Mouse (Mus musculus) heart, embryonic 12.5 days (tissue): ENCODE data around the gene Gm12169. TPM values are rescaled to one million over a fixed set of nuclear protein-coding genes. Genes with fewer than 3 reads are reported as not detected.
"Not testable (repeated sequence)": the region's sequence is repeated elsewhere in the genome, so short reads cannot be mapped to it uniquely, and the experiment has no call there.

Experiments
- ATAC-seq: fragments of 200-750 bp; cut with Nextera tagmentation; 2 replicates; pipeline ENCODE4 v1.8.0; 2017; ENCODE audit warnings: moderate TSS enrichment, moderate library complexity; ENCODE audit not compliant: insufficient number of reproducible peaks, low FRiP score
- H3K27ac ChIP-seq: fragments of 300-500 bp; sonication (generic); 2 replicates; pipeline ENCODE4 v1.5.1; 2016; ENCODE audit warnings: mild to moderate bottlenecking, moderate library complexity; ENCODE audit not compliant: poor library complexity, severe bottlenecking
- H3K27me3 ChIP-seq: fragments of 300-500 bp; sonication (generic); replicated peaks from 2 replicates; pipeline ENCODE4 v1.6.1; 2016; ENCODE audit warnings: mild to moderate bottlenecking, moderate library complexity
- H3K36me3 ChIP-seq: fragments of 300-500 bp; sonication (generic); 2 replicates; pipeline ENCODE4 v1.6.1; 2016; ENCODE audit warnings: mild to moderate bottlenecking, moderate library complexity
- H3K4me1 ChIP-seq: fragments of 300-500 bp; sonication (generic); replicated peaks from 2 replicates; pipeline ENCODE4 v1.6.1; 2016; ENCODE audit warnings: mild to moderate bottlenecking
- H3K4me2 ChIP-seq: fragments of 300-500 bp; sonication (generic); 2 replicates; pipeline ENCODE4 v1.6.1; 2016; ENCODE audit warnings: mild to moderate bottlenecking, moderate library complexity
- H3K4me3 ChIP-seq: fragments of 300-500 bp; sonication (generic); 2 replicates; pipeline ENCODE4 v1.5.1; 2016; ENCODE audit warnings: mild to moderate bottlenecking
- H3K9ac ChIP-seq: fragments of 300-500 bp; sonication (generic); 2 replicates; pipeline ENCODE4 v1.6.1; 2016; ENCODE audit warnings: mild to moderate bottlenecking, moderate library complexity
- H3K9me3 ChIP-seq: fragments of 300-500 bp; sonication (generic); replicated peaks from 2 replicates; pipeline ENCODE4 v1.6.1; 2016; ENCODE audit warnings: mild to moderate bottlenecking, moderate library complexity
- WGBS: fragments of 180-500 bp; shearing (Covaris S2); methylation state at CpG from one replicate; pipeline ENCODE4 v1.1.7; 2016; 5-methylcytosine and 5-hydroxymethylcytosine counted together
- polyA plus RNA-seq: library from polyadenylated mRNA; unstranded; fragments of >200 nt; fragmentation: Nextera tagmentation; extraction: Ambion mirVana; gene quantifications from 2 replicates; pipeline ENCODE4 v1.2.1, GENCODE M21; 2016

Gm12169 gene
- not detected in 2 replicates for polyA plus RNA-seq

GRCm38 (mm10) chr11:46523912-46524311 lies at the start of gene Gm12169:
Gene Gm12169 (plus strand): TSS chr11:46524212.
- Histone ChIP-seq H3K27me3 (no peaks in the 10 kb centered on the region), H3K9ac (no peak within 1 kb of the TSS), H3K27ac (no peak within 1 kb of the TSS), H3K4me3 (no peak within 1 kb of the TSS), H3K4me1 (no peaks in the 10 kb centered on the region), H3K36me3 (no peaks in the 10 kb centered on the region), H3K4me2 (no peak within 1 kb of the TSS), H3K9me3 (no peaks in the 10 kb centered on the region)
- no peak for ATAC-seq
- WGBS: 76% methylated on average over 2 of the region's 2 CpGs

- Histone ChIP-seq H3K9ac (no peak overlapping the region), H3K9me3 (no peaks in the 10 kb centered on the region), H3K27ac (no peak overlapping the region), H3K27me3 (no peaks in the 10 kb centered on the region), H3K4me2 (no peak overlapping the region), H3K36me3 (no peaks in the 10 kb centered on the region), H3K4me3 (no peak overlapping the region), H3K4me1 (no peaks in the 10 kb centered on the region)
- 81% methylated on average over 4 of the region's 4 CpGs for WGBS
- ATAC-seq: no peak
These were observed 49.8 kb upstream of the Gm12169 start for GRCm38 (mm10) chr11:46474220-46474619.

- Histone ChIP-seq H3K9ac (no peak overlapping the region), H3K27me3 (no peaks in the 10 kb centered on the region), H3K27ac (no peak overlapping the region), H3K4me3 (no peak overlapping the region), H3K36me3 (no peaks in the 10 kb centered on the region), H3K4me2 (no peak overlapping the region), H3K4me1 (no peaks in the 10 kb centered on the region), H3K9me3 (0 out of 2 replicates have a peak, but pooled peaks cover 4% of the 10 kb centered on the region)
- 83% methylated on average over 9 of the region's 9 CpGs for WGBS
- ATAC-seq: no peak
These were observed 44.7 kb upstream of the Gm12169 start for GRCm38 (mm10) chr11:46479311-46479710.

GRCm38 (mm10) chr11:46480517-46480916 lies 43.5 kb upstream of the Gm12169 start:
- no peak overlapping the region for H3K4me2 ChIP-seq
- whole genome bisulfite sequencing: 72% methylated on average over 7 of the region's 7 CpGs
- no peak overlapping the region for H3K4me3 ChIP-seq
- H3K4me1 ChIP-seq: no peaks in the 10 kb centered on the region
- H3K36me3 ChIP-seq: no peaks in the 10 kb centered on the region
- no peaks in the 10 kb centered on the region for H3K27me3 ChIP-seq
- H3K9me3 ChIP-seq: 0 out of 2 replicates have a peak, but pooled peaks cover 4% of the 10 kb centered on the region
- no peak for ATAC-seq
- H3K27ac ChIP-seq: no peak overlapping the region
- no peak overlapping the region for H3K9ac ChIP-seq

- Histone ChIP-seq H3K9me3 (no peaks in the 10 kb centered on the region), H3K4me2 (no peak overlapping the region), H3K36me3 (no peaks in the 10 kb centered on the region), H3K27me3 (no peaks in the 10 kb centered on the region), H3K4me3 (no peak overlapping the region), H3K27ac (no peak overlapping the region), H3K9ac (no peak overlapping the region), H3K4me1 (no peaks in the 10 kb centered on the region)
- WGBS: 3% methylated on average over 1 of the region's 1 CpGs
- no peak for ATAC-seq
These were observed 35.8 kb upstream of the Gm12169 start for GRCm38 (mm10) chr11:46488231-46488630.

GRCm38 (mm10) chr11:46488650-46489049 lies 35.4 kb upstream of the Gm12169 start:
- no peak overlapping the region for H3K27ac ChIP-seq
- WGBS: 72% methylated on average over 2 of the region's 2 CpGs
- no peaks in the 10 kb centered on the region for H3K9me3 ChIP-seq
- H3K4me1 ChIP-seq: no peaks in the 10 kb centered on the region
- H3K4me2 ChIP-seq: no peak overlapping the region
- ATAC-seq: no peak
- no peaks in the 10 kb centered on the region for H3K27me3 ChIP-seq
- no peak overlapping the region for H3K9ac ChIP-seq
- no peak overlapping the region for H3K4me3 ChIP-seq
- no peaks in the 10 kb centered on the region for H3K36me3 ChIP-seq

- WGBS: 58% methylated on average over 3 of the region's 3 CpGs
These were observed 16.9 kb upstream of the Gm12169 start for GRCm38 (mm10) chr11:46507146-46507545.

GRCm38 (mm10) chr11:46509900-46510299 lies 14.1 kb upstream of the Gm12169 start:
- Histone ChIP-seq H3K4me3 (no peak overlapping the region), H3K4me2 (no peak overlapping the region), H3K36me3 (no peaks in the 10 kb centered on the region), H3K9me3 (no peaks in the 10 kb centered on the region), H3K9ac (no peak overlapping the region), H3K4me1 (no peaks in the 10 kb centered on the region), H3K27me3 (no peaks in the 10 kb centered on the region), H3K27ac (no peak overlapping the region)
- 88% methylated on average over 5 of the region's 5 CpGs for WGBS
- ATAC-seq: no peak

More at GRCm38 (mm10) chr11:46507146-46507545, 16.9 kb upstream of the Gm12169 start:
- H3K27me3 ChIP-seq: no peaks in the 10 kb centered on the region
- no peak overlapping the region for H3K4me3 ChIP-seq
- H3K9ac ChIP-seq: no peak overlapping the region
- no peak overlapping the region for H3K27ac ChIP-seq
- H3K9me3 ChIP-seq: no peaks in the 10 kb centered on the region
- no peaks in the 10 kb centered on the region for H3K36me3 ChIP-seq
- H3K4me2 ChIP-seq: no peak overlapping the region
- ATAC-seq: no peak
- H3K4me1 ChIP-seq: no peaks in the 10 kb centered on the region

GRCm38 (mm10) chr11:46521341-46521740 lies 2.7 kb upstream of the Gm12169 start:
- not testable (repeated sequence) for H3K4me1 ChIP-seq, H3K36me3 ChIP-seq, H3K9me3 ChIP-seq, H3K27ac ChIP-seq, H3K4me3 ChIP-seq, H3K27me3 ChIP-seq, H3K9ac ChIP-seq, ATAC-seq, H3K4me2 ChIP-seq
- 75% methylated on average over 5 of the region's 5 CpGs for WGBS

GRCm38 (mm10) chr11:46522719-46523118 lies 1.3 kb upstream of the Gm12169 start:
- Histone ChIP-seq H3K36me3 (no peaks in the 10 kb centered on the region), H3K4me3 (no peak overlapping the region), H3K27me3 (no peaks in the 10 kb centered on the region), H3K4me1 (no peaks in the 10 kb centered on the region), H3K27ac (no peak overlapping the region), H3K4me2 (no peak overlapping the region), H3K9me3 (no peaks in the 10 kb centered on the region), H3K9ac (no peak overlapping the region)
- no peak for ATAC-seq
- 77% methylated on average over 3 of the region's 3 CpGs for WGBS

- Histone ChIP-seq H3K4me1 (no peaks in the 10 kb centered on the region), H3K27me3 (no peaks in the 10 kb centered on the region), H3K27ac (no peak overlapping the region), H3K36me3 (no peaks in the 10 kb centered on the region), H3K4me3 (no peak overlapping the region), H3K9ac (no peak overlapping the region), H3K4me2 (no peak overlapping the region), H3K9me3 (no peaks in the 10 kb centered on the region)
- ATAC-seq: no peak
- 77% methylated on average over 4 of the region's 4 CpGs for WGBS
These were observed 6.1 kb downstream of the Gm12169 start for GRCm38 (mm10) chr11:46530149-46530548.

GRCm38 (mm10) chr11:46536978-46537377 lies 13.0 kb downstream of the Gm12169 start:
- Histone ChIP-seq H3K4me1 (no peaks in the 10 kb centered on the region), H3K27ac (no peak overlapping the region), H3K4me2 (no peak overlapping the region), H3K9me3 (no peaks in the 10 kb centered on the region), H3K27me3 (no peaks in the 10 kb centered on the region), H3K4me3 (no peak overlapping the region), H3K36me3 (no peaks in the 10 kb centered on the region), H3K9ac (no peak overlapping the region)
- no peak for ATAC-seq
- WGBS: 66% methylated on average over 4 of the region's 4 CpGs
